Mouse (Mus musculus): ENCODE results near the gene Trrap. TPM values are rescaled to one million over a fixed set of nuclear protein-coding genes. Genes with fewer than 3 reads are reported as not detected.
A peak's percentile ranks its signal among the peaks of the same experiment; 100 is the strongest.

The Trrap gene
- total and polyA plus RNA-seq, 3 experiments, result 18.2 to 77.0 (median 55.0) TPM

DNA sequence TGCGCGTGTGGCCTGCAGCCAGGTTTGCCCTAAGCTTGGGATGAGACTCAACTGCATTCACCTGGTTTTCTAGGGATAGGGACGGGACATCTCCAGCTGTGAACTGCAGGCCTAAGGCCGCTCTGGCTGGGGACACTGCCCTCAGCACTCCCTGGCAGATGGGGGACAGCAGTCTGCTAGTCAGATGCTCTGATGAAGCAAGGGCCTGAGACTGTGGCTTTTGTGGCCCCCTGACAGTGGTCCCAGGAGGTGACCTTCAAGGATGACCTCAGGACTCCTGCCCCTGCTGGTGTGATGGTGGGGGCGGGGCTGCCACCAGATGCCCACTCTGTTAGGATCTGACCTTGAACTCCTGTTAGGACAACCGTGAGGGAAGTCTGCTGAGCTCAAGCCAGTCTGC lies 107.7 kb downstream of the Trrap start:
- no peaks in the 10 kb centered on the region for H3K27me3 ChIP-seq (replicated peaks)
- no peak overlapping the region for H3K4me2 ChIP-seq (ENCODE audit: insufficient read depth, low read depth, poor library complexity, severe bottlenecking)
- no peaks in the 10 kb centered on the region for H3K9me3 ChIP-seq (replicated peaks; ENCODE audit: low read length)
- TF ChIP-seq RAD21 (IDR thresholded peaks at IDR 0.05; ENCODE audit: low read depth, low read length), result no peak
- TF ChIP-seq POLR2A (IDR thresholded peaks at IDR 0.05; ENCODE audit: low read depth, low read length), result no peak
- TF ChIP-seq IRF4 (IDR thresholded peaks at IDR 0.05; ENCODE audit: low read depth, low read length), result no peak
- H3K9ac ChIP-seq (ENCODE audit: insufficient read depth, low read depth), result no peak overlapping the region
- no peak for DNase-seq (ENCODE audit: extremely low read depth)
- dilution Hi-C loops (cut with MboI; ENCODE audit: extremely low pct_ligation_motif_present, extremely low pct_unique_long_range_greater_than_20kb, low sequenced_read_pairs), result no loop called here
- no peak overlapping the region for H3K27ac ChIP-seq (ENCODE audit: insufficient read depth, low read depth)
- no peaks in the 10 kb centered on the region for H3K79me2 ChIP-seq (replicated peaks; ENCODE audit: control insufficient read depth, extremely low read depth, insufficient read depth, poor library complexity, severe bottlenecking)
- no peak overlapping the region for H3K4me3 ChIP-seq (replicated peaks in 1 of 3; ENCODE audit: low read depth in 2 of 3, low read length in 2 of 3, poor library complexity in 1 of 3)
- H3K4me1 ChIP-seq (ENCODE audit: control insufficient read depth in 1 of 2, insufficient read depth in 2 of 2), result no peaks in the 10 kb centered on the region
- in situ Hi-C loops (cut with MboI; ENCODE audit: low pct_ligation_motif_present, low pct_unique_long_range_greater_than_20kb, low sequenced_read_pairs), result no loop called here
- peaks cover 3 to 32% of the 10 kb centered on the region in 2 experiments for H3K36me3 ChIP-seq (replicated peaks in 1 of 2; ENCODE audit: control insufficient read depth in 1 of 2, insufficient read depth in 1 of 2, low read length in 1 of 2)

DNA sequence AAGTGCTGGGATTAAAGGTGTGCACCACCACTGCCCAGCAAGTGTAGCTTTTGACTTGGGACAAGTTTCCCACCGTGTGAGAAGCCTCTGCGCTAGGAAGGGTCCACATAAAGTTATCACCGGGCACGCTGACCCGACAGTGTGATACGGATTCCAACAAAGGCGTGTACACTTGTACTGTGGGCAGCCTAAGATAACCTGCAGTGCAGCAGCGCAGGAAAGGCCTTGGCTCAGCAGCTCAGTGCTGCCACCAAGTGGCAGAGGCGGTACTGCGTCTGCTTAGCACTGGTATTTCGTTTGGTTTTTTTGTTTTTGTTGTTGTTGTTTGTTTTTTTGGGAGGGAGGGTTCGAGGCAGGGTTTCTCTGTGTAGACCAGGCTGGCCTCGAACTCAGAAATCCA lies 108.4 kb downstream of the Trrap start:
- Histone ChIP-seq H3K9me3 (replicated peaks; ENCODE audit: low read length) (no peaks in the 10 kb centered on the region), H3K4me3 (replicated peaks in 1 of 3; ENCODE audit: low read depth in 2 of 3, low read length in 2 of 3, poor library complexity in 1 of 3) (no peak overlapping the region), H3K9ac (ENCODE audit: insufficient read depth, low read depth) (no peak overlapping the region), H3K4me2 (ENCODE audit: insufficient read depth, low read depth, poor library complexity, severe bottlenecking) (no peak overlapping the region), H3K36me3 (replicated peaks in 1 of 2; ENCODE audit: control insufficient read depth in 1 of 2, insufficient read depth in 1 of 2, low read length in 1 of 2) (peaks cover 5 to 38% of the 10 kb centered on the region in 2 experiments), H3K27ac (ENCODE audit: insufficient read depth, low read depth) (no peak overlapping the region), H3K4me1 (ENCODE audit: control insufficient read depth in 1 of 2, insufficient read depth in 2 of 2) (no peaks in the 10 kb centered on the region), H3K79me2 (replicated peaks; ENCODE audit: control insufficient read depth, extremely low read depth, insufficient read depth, poor library complexity, severe bottlenecking) (no peaks in the 10 kb centered on the region), H3K27me3 (replicated peaks) (no peaks in the 10 kb centered on the region)
- peak; percentile 48 for DNase-seq (ENCODE audit: extremely low read depth)
- TF ChIP-seq CTCF (conservative IDR thresholded peaks at IDR 0.05 in 1 of 2, IDR thresholded peaks at IDR 0.05 in 1 of 2; ENCODE audit: low read depth in 2 of 2, low read length in 2 of 2), result peak; percentile 74 to 96
- peak; percentile 39; the same call in 1 of the 2 replicates for TF ChIP-seq SMC3 (IDR thresholded peaks at IDR 0.05; ENCODE audit: low read depth, low read length)
- TF ChIP-seq ZKSCAN1 (IDR thresholded peaks at IDR 0.05; ENCODE audit: borderline replicate concordance, low read depth, low read length), result no peak
- peak; percentile 46 for TF ChIP-seq RAD21 (IDR thresholded peaks at IDR 0.05; ENCODE audit: low read depth, low read length)
- dilution Hi-C loops (cut with MboI; ENCODE audit: extremely low pct_ligation_motif_present, extremely low pct_unique_long_range_greater_than_20kb, low sequenced_read_pairs) (no loop called here), in situ Hi-C loops (cut with MboI; ENCODE audit: low pct_ligation_motif_present, low pct_unique_long_range_greater_than_20kb, low sequenced_read_pairs) (no loop called here)

DNA sequence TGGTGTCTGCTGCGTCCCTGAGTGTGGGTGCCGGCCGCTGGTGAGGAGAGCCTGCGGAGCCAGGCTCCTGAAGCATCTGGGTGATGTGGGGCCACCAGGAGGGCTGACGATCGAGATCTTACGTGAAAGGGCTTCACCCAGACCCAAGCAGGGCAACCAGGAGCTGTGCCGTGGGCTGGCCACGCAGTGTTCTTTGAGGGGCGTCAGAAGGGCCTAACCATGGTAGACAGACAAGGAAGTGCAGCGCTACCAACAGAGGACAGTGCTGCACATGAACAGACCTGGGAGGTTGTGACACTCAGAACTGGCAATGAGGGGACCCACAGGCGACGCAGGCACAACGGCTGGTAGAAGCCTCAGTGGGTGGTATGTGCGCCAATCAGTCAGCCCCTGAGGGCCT lies 109.5 kb downstream of the Trrap start:
- peaks cover 5 to 50% of the 10 kb centered on the region in 2 experiments for H3K36me3 ChIP-seq (replicated peaks in 1 of 2; ENCODE audit: control insufficient read depth in 1 of 2, insufficient read depth in 1 of 2, low read length in 1 of 2)
- dilution Hi-C loops (cut with MboI; ENCODE audit: extremely low pct_ligation_motif_present, extremely low pct_unique_long_range_greater_than_20kb, low sequenced_read_pairs) (no loop called here), in situ Hi-C loops (cut with MboI; ENCODE audit: low pct_ligation_motif_present, low pct_unique_long_range_greater_than_20kb, low sequenced_read_pairs) (no loop called here)
- no peak overlapping the region for H3K4me2 ChIP-seq (ENCODE audit: insufficient read depth, low read depth, poor library complexity, severe bottlenecking)
- no peak overlapping the region for H3K27ac ChIP-seq (ENCODE audit: insufficient read depth, low read depth)
- no peak overlapping the region for H3K4me3 ChIP-seq (replicated peaks in 1 of 3; ENCODE audit: low read depth in 2 of 3, low read length in 2 of 3, poor library complexity in 1 of 3)
- H3K4me1 ChIP-seq (ENCODE audit: control insufficient read depth in 1 of 2, insufficient read depth in 2 of 2), result no peaks in the 10 kb centered on the region
- H3K79me2 ChIP-seq (replicated peaks; ENCODE audit: control insufficient read depth, extremely low read depth, insufficient read depth, poor library complexity, severe bottlenecking), result no peaks in the 10 kb centered on the region
- no peak overlapping the region for H3K9ac ChIP-seq (ENCODE audit: insufficient read depth, low read depth)
- H3K27me3 ChIP-seq (replicated peaks), result no peaks in the 10 kb centered on the region
- DNase-seq (ENCODE audit: extremely low read depth), result no peak
- TF ChIP-seq SIN3A (IDR thresholded peaks at IDR 0.05; ENCODE audit: low read length) (no peak), MAZ (IDR thresholded peaks at IDR 0.05; ENCODE audit: low read depth, low read length) (no peak), JUN (IDR thresholded peaks at IDR 0.05; ENCODE audit: insufficient read depth, low read depth, low read length) (no peak), TCF12 (IDR thresholded peaks at IDR 0.05; ENCODE audit: low read depth, low read length) (no peak), ZNF384 (IDR thresholded peaks at IDR 0.05; ENCODE audit: low read depth, low read length) (no peak), BHLHE40 (IDR thresholded peaks at IDR 0.05; ENCODE audit: low read depth, low read length) (no peak), CHD1 (IDR thresholded peaks at IDR 0.05; ENCODE audit: low read depth, low read length) (no peak), KAT2A (IDR thresholded peaks at IDR 0.05; ENCODE audit: insufficient replicate concordance, low read length) (no peak), ZMIZ1 (IDR thresholded peaks at IDR 0.05; ENCODE audit: low read depth, low read length) (no peak), MAFK (IDR thresholded peaks at IDR 0.05; ENCODE audit: insufficient replicate concordance, low read length) (no peak), ELF1 (IDR thresholded peaks at IDR 0.05; ENCODE audit: low read depth, low read length) (no peak), CHD2 (IDR thresholded peaks at IDR 0.05; ENCODE audit: low read length) (no peak), MXI1 (IDR thresholded peaks at IDR 0.05; ENCODE audit: low read depth, low read length) (no peak)
- H3K9me3 ChIP-seq (replicated peaks; ENCODE audit: low read length), result no peaks in the 10 kb centered on the region
